Mouse (Mus musculus) kidney, adult 2 months (tissue): ENCODE measurements at regions not wholly inside any gene's neighbourhood (a gene's known extent, or its start where the extent isn't known, plus 50 kb on each side); places are given as distances from the start of the nearest gene placed in this dataset.

ENCODE experiments used
- CTCF ChIP-seq: fragments of 200-500 bp; conservative IDR thresholded peaks from 2 replicates; pipeline ENCODE4 v1.5.1; 2011; ENCODE audit warnings: low read depth, mild to moderate bottlenecking, control low read depth, low read length, moderate library complexity, mixed read lengths; ENCODE audit not compliant: insufficient read depth, insufficient read length
- POLR2A ChIP-seq: fragments of 200-500 bp; IDR thresholded peaks from one replicate; pipeline ENCODE4 v1.6.1; 2011; ENCODE audit warnings: low read depth, low read length, control low read depth

GRCm38 (mm10) chr12:26885083-26885482 is 416.1 kb downstream of the Cmpk2 start:
- TF ChIP-seq CTCF (no peak), POLR2A (no peak)
